Mouse (Mus musculus) embryonic fibroblast, embryonic 13.5 days (primary cell): ENCODE results near the gene Gm9903.

Source experiments
- CTCF ChIP-seq: IDR thresholded peaks from 2 replicates; pipeline ENCODE4 v1.5.1; 2011; ENCODE audit warnings: mild to moderate bottlenecking, control low read depth, low read length, moderate library complexity, borderline replicate concordance; ENCODE audit not compliant: insufficient read depth
- POLR2A ChIP-seq: IDR thresholded peaks from 2 replicates; pipeline ENCODE4 v1.6.1; 2011; ENCODE audit warnings: low read depth, mild to moderate bottlenecking, control low read depth, low read length, moderate library complexity

GRCm38 (mm10) chr5:33614391-33614790, 15.3 kb upstream of the Gm9903 start:
- TF ChIP-seq POLR2A (no peak), CTCF (no peak)
